Mouse (Mus musculus) left cerebral cortex, postnatal 14 days (tissue): ENCODE data around the gene Cmtm3. TPM values are rescaled to one million over a fixed set of nuclear protein-coding genes. Genes with fewer than 3 reads are reported as not detected.

Experiments
- DNase-seq, 2 experiments: peaks; one replicate each; pipeline ENCODE4 v3.0.0; 2021 to 2022; ENCODE audit warnings: low spot score in 2 of 2, mixed read lengths in 1 of 2
- intact Hi-C: fragments of 180-260 bp; cut with DNase I; formaldehyde crosslinking; loops from one replicate; pipeline ENCODE4 v1.15.1; 2025
- total RNA-seq, 2 experiments: library from RNA; stranded (reverse); gene quantifications; 2 replicates each; pipeline ENCODE4 v1.2.3; 2021

The Cmtm3 gene
- total RNA-seq, 2 experiments from 2014 or later, result 12.2 to 21.8 TPM

- DNase-seq, result peak; percentile 56 to 67
- intact Hi-C loops, result loop anchor here (5.0 to 10.0 kb wide), 2 partner anchors 93 to 234 kb away; partner anchors contain the start of gene Tk2
Measured at GRCm38 (mm10) chr8:104340233-104341105, 1.3 kb downstream of the Cmtm3 start.

- DNase-seq, result peak in 1 of 2 experiments; percentile 30
- intact Hi-C loops, result loop anchor here (5.0 to 10.0 kb wide), 2 partner anchors 94 to 234 kb away; partner anchors contain the start of gene Tk2
Measured at GRCm38 (mm10) chr8:104341106-104341561, 1.9 kb downstream of the Cmtm3 start.

DNA sequence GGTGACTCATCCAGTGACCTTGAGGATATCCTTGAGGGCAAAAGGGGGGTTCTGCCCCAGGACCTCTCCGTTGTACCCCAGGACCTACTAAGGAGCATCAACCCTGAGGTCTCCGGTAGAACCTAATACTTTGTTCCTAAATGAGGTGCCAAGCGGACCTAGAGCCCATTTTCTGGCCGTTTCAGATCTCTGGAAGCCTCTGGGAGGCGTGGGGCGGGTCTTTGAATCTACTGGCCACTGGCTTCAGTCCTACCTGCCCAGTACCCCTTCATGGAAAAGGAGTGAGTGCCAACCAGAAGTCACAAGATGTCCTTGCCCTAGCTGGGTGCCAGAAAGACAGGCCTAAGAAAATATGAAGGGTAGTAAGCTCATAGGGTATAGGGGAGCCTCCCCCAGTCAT lies 2.5 kb downstream of the Cmtm3 start:
- DNase-seq, result no peak
- intact Hi-C loops, result loop anchor here (5.0 to 10.0 kb wide), 2 partner anchors 94 to 233 kb away; partner anchors contain the start of gene Tk2

- DNase-seq, result no peak
- intact Hi-C loops, result loop anchor here (5.0 to 10.0 kb wide), 2 partner anchors 95 to 232 kb away; partner anchors contain the start of gene Tk2
Measured at GRCm38 (mm10) chr8:104342426-104342825, 3.2 kb downstream of the Cmtm3 start.

- DNase-seq, result peak; percentile 84 to 86
- intact Hi-C loops, result loop anchor here (2.0 to 10.0 kb wide), 3 partner anchors 97 to 231 kb away; partner anchors contain the start of genes Dync1li2 and Tk2
Measured at GRCm38 (mm10) chr8:104343957-104344356, 4.7 kb downstream of the Cmtm3 start.

DNA sequence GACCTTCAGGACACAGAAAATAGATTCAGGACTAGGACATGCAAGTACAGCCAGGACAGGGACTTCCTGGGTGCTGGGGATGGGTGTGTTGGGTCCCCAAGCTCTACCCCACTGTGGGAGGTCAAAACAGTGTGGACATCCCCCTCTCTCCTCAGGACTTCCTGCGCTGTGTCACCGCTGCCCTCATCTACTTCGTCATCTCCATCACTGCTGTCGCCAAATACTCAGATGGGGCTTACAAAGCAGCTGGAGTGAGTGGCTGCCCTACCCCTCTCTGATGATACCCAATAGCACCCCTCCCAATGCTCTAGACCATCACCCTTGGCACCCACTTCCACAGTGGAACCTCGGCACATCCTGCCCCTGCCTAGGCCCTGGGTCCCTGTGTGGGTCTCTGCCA lies 5.4 kb downstream of the Cmtm3 start:
- intact Hi-C loops, result loop anchor here (2.0 to 10.0 kb wide), 3 partner anchors 97 to 230 kb away; partner anchors contain the start of genes Dync1li2 and Tk2
- no peak for DNase-seq

DNA sequence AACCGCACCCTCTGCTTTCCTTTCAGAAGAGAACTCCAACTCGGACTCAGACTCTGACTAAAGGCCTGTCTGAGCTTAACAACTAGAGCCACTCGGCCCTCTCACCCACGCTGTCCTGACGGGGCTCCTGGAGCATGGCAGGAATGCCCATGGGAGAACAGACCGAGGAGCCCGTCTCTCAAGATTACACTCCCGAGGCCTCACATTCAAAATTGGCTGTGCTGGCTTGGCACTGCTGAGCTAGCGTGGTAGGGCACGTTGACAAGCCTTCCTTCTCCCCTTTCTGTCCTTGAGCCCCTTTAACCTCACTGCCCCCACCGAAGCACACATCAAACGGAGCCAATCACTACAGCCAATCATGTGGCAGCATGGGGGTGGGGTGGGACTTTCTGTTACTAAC lies 7.5 kb downstream of the Cmtm3 start:
- intact Hi-C loops, result loop anchor here (10.0 kb wide), 1 partner anchor 228 kb away; no protein-coding TSS in a partner anchor
- no peak for DNase-seq

DNA sequence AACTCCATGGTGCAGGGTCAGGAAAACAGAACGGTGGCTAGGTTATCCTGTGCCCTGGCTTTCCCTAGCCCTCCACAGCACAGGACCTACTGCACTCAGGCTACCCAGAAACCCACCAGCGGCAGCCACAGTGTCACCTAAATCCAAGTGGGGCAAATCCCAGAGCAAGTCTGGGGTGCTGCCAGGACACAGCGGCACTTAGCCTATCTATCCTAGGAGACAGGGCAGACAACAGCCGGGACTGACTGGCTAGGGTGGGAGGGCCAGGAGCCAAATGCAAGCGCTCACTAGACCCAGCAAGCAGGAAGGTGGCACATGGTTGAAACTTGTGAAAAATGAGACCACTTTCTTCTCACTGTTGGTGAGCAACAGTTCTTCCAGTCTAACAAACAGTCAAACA lies 9.8 kb downstream of the Cmtm3 start:
- intact Hi-C loops, result loop anchor here (10.0 kb wide), 1 partner anchor 226 kb away; no protein-coding TSS in a partner anchor
- DNase-seq, result no peak

DNA sequence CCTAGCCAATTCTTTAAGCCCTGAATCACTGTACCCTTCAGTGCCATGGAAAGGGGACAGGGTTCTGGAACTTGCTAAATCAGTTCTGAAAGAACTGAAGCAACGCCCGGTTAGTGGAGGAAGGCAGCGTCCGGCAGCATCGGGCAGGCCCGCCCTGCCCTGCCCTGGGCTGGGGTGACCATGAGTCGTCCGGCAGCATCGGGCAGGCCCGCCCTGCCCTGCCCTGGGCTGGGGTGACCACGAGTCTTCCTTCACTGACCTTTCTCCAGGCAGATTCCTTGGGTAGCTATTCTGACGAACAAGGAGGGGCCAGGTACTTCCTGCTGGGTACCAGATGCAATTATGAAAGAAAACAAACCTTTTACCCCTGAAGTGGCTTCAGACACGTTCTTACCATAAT lies 10.8 kb downstream of the Cmtm3 start:
- DNase-seq, result no peak
- intact Hi-C loops, result loop anchor here (5.0 kb wide), 1 partner anchor 42 kb away; no protein-coding TSS in a partner anchor

GRCm38 (mm10) chr8:104353186-104353585 lies 14.0 kb downstream of the Cmtm3 start:
- intact Hi-C loops, result loop anchor here (5.0 kb wide), 1 partner anchor 39 kb away; no protein-coding TSS in a partner anchor
- DNase-seq, result no peak

- DNase-seq, result no peak
- intact Hi-C loops, result loop anchor here (5.0 kb wide), 1 partner anchor 38 kb away; no protein-coding TSS in a partner anchor
Measured at GRCm38 (mm10) chr8:104354504-104354903, 15.3 kb downstream of the Cmtm3 start.

DNA sequence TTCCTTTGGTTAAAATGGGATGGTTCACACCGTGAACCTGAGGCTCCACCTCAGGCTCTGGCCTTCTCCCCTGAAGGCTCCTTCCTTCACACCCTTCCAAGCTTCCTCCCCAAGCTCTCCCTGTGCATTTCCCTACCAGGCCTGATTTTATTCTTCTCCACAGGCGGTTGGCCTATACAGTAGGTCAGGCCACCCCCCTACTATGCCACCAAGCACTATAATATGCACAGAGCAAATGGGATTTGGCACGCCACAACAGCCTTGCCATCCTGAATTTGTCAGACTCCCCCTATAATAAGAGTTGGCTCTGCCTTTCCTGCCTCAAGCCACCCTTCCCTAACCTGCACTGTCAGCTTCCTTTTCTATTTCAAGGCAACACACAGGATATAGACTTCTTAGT lies 19.4 kb downstream of the Cmtm3 start:
- DNase-seq, result no peak
- intact Hi-C loops, result no loop called here

GRCm38 (mm10) chr8:104359778-104360456 lies 20.7 kb downstream of the Cmtm3 start:
- intact Hi-C loops, result no loop called here

GRCm38 (mm10) chr8:104365695-104366094 lies 26.5 kb downstream of the Cmtm3 start:
- DNase-seq, result no peak
- intact Hi-C loops, result no loop called here

More at GRCm38 (mm10) chr8:104359778-104360456, 20.7 kb downstream of the Cmtm3 start:
- DNase-seq, result no peak

DNA sequence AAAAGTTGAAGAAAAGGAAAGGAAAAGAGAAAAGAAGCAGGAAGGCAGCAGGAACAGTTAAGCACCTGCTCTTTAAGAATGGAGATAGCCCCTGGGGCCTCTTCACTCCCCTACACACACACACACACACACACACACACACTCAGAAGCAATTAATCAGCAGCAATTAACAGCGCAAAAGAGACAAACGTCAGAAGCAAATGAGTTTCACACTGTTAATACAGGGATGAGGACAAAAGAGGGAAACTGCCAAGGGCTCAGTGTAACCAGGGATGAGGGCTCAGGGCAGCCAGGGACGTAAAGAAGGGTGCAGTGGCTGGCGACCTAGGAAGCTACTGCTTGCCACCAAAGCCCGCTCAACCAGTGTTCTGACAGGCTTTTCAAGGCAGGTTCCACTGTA lies 28.2 kb downstream of the Cmtm3 start:
- intact Hi-C loops, result no loop called here
- DNase-seq, result no peak

- no peak for DNase-seq
- intact Hi-C loops, result no loop called here
Measured at GRCm38 (mm10) chr8:104369591-104369990, 30.4 kb downstream of the Cmtm3 start.

GRCm38 (mm10) chr8:104370071-104370470 lies 30.9 kb downstream of the Cmtm3 start:
- peak in 1 of 2 experiments; percentile 44 for DNase-seq
- intact Hi-C loops, result no loop called here

- intact Hi-C loops, result no loop called here
Measured at GRCm38 (mm10) chr8:104371121-104371520, 31.9 kb downstream of the Cmtm3 start.

DNA sequence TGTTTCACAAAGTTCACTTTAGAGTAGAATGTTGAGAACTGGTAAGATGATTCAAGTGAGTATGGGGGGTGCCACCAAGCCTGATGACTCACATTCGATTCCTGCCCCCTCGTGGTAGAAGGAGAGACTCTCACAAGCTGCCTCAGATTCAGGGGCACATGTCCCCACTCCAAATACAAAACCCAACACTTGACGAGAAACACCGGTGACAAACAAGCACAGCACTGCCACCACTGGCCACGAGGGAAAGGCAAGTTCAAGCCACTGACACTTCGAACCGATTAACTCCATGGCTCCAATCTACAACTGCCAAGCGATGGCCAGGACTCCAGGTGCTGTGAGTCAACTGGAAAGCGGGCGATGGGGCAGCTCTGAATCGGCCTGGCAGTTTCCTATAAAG lies 34.6 kb downstream of the Cmtm3 start:
- intact Hi-C loops, result no loop called here

More at GRCm38 (mm10) chr8:104371121-104371520, 31.9 kb downstream of the Cmtm3 start:
- DNase-seq, result no peak

DNA sequence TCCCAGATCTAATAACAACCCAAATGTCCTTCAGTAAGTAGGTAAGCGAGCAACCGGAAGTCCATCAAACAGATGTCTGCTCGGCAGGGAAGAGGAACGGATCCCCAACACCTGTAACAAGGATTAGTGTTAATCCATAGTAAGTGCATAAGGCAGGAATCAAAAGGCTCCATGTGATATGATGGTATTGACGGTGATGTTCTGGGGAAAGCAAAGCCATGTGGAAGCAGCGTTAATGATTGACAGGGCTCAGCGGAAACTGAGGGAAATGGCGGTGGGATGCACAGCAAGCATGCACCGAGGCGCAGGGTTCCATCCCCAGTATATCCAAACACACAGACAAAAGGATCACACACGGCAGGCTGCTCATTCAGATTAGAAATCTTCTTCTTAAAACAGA lies 35.1 kb downstream of the Cmtm3 start:
- no peak for DNase-seq
- intact Hi-C loops, result no loop called here

More for the DNA sequence above, 34.6 kb downstream of the Cmtm3 start:
- DNase-seq, result peak in 1 of 2 experiments; percentile 66
